Mouse (Mus musculus) spleen, embryonic (tissue): Measurements from ENCODE around the gene Sept9.

Source experiments
- CTCF ChIA-PET: fragments of 350-600 bp; sonication (Branson Sonifier 250); formaldehyde crosslinking; loops from one replicate; lab custom pipeline; 2022; lab: Charles Lee

Sept9 gene

GRCm38 (mm10) chr11:117199282-117200175, at the start of gene Sept9:
Gene Sept9, plus strand, starts transcription at chr11:117199661.
- CTCF ChIA-PET: no interaction called here

DNA sequence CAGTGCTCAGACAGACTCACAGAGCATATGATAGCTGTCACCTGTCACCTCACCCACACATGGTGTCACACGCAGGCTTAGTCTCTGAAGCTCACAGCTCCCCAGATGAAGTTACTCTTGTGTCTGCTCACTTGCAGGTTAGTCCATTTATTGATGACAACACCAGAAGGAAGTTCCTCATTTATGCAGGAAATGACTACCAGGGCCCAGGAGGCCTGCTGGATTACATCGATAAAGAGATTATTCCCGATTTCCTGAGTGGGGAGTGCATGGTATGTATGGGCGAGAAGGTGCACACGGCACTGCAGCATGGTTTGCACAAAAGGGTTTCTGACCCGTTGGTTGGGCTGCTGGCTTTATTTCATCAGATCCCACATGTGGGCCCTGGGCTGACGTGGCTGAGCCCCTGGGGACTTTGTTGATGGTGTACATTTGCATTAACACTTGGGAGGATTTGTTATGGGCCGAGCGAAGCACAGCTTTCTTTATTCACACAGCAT, 48.9 kb upstream of the Sept9 start:
- CTCF ChIA-PET: interaction anchor here (0.7 kb wide), 1 partner anchor 343 kb away, joined by 4 read pairs; no protein-coding TSS in a partner anchor

DNA sequence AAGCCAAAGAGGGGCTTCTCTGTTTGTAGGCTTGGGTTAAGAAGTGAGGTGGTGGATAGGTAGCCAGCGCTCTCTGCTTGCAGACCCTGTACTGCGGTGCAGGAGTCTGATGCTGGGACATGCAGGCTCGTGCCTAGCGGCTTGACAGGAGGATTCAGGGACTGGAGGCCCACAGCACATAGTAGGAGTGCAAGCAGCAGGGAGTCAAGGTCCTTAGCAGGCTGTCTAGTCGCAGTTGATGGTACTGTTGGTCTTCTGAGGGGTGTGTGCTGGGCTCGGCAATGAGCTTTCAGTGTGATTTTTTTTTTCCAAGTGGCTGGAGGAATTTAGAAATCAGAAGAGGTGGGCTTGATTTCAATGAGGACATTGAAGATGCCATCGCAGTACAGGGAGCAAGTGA, 48.0 kb upstream of the Sept9 start:
- CTCF ChIA-PET: no interaction called here

DNA sequence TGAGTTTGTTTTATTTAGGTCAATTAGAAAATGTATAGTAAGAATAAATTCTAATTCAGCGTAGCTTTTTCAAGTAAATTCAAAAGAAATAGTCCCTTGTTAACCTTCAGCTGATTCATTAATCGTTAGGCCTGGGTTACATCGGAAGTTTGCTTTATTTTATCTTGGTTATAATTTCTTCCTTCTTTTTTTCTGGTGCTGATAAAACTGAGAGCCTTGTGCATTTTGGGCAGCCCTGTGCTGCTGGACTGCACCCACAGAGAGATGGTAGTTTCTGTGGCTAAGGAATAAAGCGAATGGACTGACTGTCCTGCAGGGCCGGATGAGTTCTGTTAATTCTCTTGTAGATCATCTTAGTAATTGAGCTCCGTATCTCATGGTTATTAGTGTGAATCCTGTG, 46.9 kb upstream of the Sept9 start:
- CTCF ChIA-PET: no interaction called here

- CTCF ChIA-PET: interaction anchor here (0.6 kb wide), 1 partner anchor 150 kb away, joined by 3 read pairs; no protein-coding TSS in a partner anchor
Observed at GRCm38 (mm10) chr11:117153553-117153952, 45.9 kb upstream of the Sept9 start.

GRCm38 (mm10) chr11:117154088-117154815, 45.2 kb upstream of the Sept9 start:
- CTCF ChIA-PET: no interaction called here

DNA sequence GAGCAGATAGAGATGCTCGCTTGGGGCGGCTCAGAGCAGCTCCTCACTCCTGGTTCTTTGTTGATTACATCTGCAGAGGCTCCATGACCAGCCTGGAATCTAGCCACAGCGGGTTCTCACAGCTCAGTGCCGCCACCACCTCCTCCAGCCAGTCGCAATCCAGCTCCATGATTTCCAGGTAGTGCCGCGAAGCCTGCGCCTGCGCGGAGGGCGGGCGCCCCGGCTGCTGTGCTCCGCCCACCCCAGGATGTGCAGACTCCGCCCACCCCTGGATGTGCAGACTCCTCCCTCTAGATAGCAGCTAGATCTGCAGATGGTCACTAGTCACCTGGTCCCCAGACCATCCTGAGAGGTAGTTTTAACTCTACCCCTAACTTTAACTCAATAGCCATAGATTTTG, 42.7 kb upstream of the Sept9 start:
- CTCF ChIA-PET: no interaction called here

DNA sequence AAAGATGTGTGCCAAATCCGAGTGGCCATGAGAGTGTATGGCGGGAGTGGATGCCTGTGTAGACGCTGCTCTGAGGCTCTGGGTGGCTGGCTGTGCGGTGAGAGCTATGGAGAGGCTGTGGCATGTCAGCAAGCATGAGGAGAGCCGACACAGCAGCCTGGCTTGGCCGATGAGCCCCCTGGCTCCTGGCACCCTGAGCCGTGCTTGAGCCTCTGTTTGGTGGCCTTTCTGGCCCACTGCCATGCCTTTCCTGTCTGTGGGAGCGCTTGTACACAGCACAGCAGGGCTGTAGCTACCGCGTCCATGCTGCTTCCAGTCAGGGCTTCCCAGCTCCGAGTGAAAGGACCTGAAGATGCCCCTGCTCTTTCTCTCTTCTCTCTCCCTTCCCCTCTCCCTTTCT, 41.1 kb upstream of the Sept9 start:
- CTCF ChIA-PET: no interaction called here

- CTCF ChIA-PET: no interaction called here
Observed at GRCm38 (mm10) chr11:117159257-117159945, 40.1 kb upstream of the Sept9 start.

DNA sequence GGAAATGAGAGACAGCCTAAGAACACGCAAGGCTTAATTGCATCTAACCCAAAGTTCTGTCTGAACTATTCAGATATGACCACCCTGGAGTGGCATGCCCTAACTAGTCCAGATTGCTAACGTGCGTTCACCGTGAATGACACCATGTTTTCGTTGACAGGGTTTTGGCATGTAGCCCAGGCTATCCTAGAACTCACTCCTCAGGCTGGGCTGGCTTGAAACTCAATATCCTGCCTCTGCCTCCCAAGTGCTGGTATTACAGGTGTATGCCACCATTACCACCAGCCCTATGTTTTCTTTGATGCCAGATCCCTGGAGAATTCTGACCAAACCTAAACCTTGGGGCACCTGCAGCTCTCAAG, 39.5 kb upstream of the Sept9 start:
- CTCF ChIA-PET: no interaction called here

- CTCF ChIA-PET: no interaction called here
Observed at GRCm38 (mm10) chr11:117160791-117161190, 38.7 kb upstream of the Sept9 start.

DNA sequence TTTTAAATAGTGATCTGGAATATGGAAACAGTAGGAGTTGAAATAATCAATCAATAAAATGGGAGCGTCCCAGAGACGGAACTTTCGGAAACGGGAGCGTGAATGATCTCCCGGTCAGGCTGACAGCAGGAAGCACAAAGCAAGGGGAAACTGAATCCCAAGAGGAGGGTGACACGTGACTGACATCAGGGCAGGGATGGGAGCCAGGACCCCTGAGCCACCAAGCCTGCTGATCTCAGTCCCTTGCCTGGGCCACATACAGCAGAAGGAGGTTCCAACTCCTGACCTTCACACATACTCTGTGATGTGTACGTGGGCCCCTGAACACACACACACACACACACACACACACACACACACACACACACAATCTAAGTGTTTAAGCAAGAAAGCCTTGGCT, 37.9 kb upstream of the Sept9 start:
- CTCF ChIA-PET: no interaction called here

- CTCF ChIA-PET: interaction anchor here (0.6 kb wide), 1 partner anchor 1357 kb away, joined by 6 read pairs; no protein-coding TSS in a partner anchor
Observed at GRCm38 (mm10) chr11:117163098-117163497, 36.4 kb upstream of the Sept9 start.

DNA sequence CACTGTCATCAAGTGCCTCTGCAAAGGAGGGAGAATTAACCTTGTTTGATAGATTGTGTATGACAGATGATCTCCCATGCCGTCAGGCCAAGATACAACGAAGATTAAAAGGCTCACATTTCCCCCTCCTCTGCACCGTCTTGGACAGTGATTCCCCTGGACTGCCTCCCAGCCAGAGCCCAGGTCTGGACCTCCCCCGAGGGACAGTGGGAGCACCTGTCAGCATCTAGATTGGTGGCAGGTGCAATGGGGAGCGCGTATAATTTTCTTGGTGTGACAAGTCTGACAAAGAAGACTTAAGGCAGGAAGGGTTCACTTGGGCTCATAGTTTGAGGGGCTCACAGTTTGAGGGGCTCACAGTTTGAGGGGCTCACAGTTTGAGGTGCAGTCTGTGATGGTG, 35.7 kb upstream of the Sept9 start:
- CTCF ChIA-PET: interaction anchor here (0.6 kb wide), 1 partner anchor 1356 kb away, joined by 6 read pairs; no protein-coding TSS in a partner anchor

- CTCF ChIA-PET: no interaction called here
Observed at GRCm38 (mm10) chr11:117168278-117169087, 31.0 kb upstream of the Sept9 start.

DNA sequence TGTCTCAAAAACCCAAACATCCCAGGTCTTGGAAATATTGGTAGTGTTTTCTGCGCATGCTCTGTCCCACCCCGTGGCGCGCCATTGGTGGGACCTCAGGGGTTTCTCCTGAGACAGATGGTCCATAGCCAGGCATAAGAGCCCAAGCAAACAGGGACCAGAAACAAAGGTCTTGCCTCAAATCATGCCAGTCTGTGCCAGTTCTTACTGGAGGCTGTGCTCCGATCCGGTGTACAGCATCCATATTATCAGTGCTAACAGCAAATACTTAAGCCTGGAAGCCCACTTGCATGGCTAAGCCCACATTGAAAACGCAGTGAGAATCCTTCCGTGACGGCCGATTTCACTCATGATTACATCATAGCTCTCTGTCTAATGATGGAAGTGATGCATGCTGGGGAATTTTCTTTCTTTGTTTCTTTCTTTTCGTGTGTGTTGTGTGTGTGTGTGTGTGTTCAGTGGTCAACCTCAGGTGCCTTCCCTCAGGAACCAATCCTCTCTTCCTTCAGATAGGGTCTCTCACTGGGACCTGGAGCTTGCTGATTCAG, 30.3 kb upstream of the Sept9 start:
- CTCF ChIA-PET: no interaction called here

- CTCF ChIA-PET: no interaction called here
Observed at GRCm38 (mm10) chr11:117169801-117170565, 29.5 kb upstream of the Sept9 start.

DNA sequence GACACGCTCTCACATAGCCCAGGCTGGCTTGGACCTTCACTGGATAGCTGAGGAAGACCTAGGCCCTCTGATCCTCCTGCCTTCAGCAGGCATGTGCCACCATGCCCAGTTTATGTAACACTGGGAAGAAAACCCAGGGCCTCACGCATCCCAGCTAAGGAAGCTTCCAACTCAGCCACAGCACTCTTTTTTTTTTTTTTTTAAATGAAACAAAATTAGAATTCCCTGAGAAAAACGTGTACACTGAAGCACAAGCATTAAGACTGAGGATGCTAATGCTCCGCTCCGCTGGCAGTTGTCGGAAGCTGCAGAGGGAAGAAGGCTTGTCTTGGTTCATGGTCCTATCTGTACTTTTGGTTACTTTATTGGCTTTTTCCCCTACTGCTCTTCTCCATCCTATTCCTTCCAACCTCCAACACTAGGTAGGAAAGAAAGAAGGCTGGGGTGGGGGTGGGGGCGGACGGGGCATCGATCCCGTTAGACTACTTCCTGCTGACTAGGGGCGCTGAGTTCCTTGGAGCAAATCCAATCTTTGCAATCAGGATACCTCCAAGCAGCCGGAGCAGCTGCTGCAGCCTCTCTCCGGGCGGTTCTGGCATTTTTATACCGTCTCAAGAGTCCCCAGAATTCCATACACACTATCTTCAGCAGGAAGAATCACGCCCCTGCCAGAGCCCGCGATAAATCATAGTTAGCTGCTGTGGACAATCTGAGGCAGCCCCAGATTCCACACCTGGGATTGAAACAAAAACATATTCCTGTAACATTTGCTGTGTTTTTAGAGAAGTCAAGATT, 25.2 kb upstream of the Sept9 start:
- CTCF ChIA-PET: interaction anchor here (0.6 to 4.1 kb wide), 4 partner anchors 97 to 680 kb away, joined by 3 to 15 read pairs (median 4); no protein-coding TSS in a partner anchor

GRCm38 (mm10) chr11:117174924-117175323, 24.5 kb upstream of the Sept9 start:
- CTCF ChIA-PET: interaction anchor here (0.6 to 4.1 kb wide), 3 partner anchors 97 to 679 kb away, joined by 3 to 15 read pairs (median 5); no protein-coding TSS in a partner anchor
